Mouse (Mus musculus) brain, embryonic 18.5 days (tissue): ENCODE data around the gene Nlgn1.

ENCODE experiments used
- DNase-seq: peaks from one replicate; pipeline ENCODE4 v3.0.0-alpha.2; 2012; ENCODE audit warnings: low read depth, low spot score

Gene Nlgn1

DNA sequence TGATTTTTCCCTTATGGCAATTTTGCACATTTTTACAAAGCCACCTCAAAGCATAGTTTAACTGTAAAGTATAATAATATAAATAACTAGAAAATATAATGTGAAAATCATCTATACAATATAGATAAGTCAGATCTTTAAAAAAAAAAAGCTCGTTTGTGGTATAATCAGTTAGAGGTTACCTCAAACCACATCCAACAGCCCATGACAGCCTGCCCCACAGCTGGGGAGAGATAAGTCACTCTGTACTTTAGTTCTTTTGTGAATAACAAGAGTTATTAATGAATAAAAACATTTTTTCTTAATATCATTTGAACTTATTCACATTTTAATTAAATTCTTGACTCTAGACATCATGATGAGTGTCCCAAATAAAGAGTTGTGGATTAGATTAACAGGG is 130.8 kb downstream of the Nlgn1 start:
- no peak for DNase-seq

DNA sequence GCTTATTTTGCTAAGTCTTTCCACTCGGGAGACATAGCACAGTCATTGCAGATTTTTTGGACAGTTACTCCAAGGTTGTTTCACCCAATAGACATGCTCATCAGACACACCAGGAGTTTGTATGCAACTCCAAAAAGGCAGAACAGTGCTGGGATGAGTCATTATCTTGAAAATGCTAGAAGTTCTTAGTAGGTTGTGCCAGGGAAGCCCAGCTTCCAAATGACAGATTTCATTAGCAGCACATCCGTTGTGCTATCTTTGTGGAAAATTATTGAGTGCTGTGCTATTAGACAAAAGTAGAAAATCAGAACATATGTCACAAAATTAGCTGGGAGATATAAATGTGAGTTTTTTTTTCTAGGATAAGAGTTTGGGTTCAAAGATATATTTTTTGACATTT is 137.3 kb downstream of the Nlgn1 start:
- no peak for DNase-seq

DNA sequence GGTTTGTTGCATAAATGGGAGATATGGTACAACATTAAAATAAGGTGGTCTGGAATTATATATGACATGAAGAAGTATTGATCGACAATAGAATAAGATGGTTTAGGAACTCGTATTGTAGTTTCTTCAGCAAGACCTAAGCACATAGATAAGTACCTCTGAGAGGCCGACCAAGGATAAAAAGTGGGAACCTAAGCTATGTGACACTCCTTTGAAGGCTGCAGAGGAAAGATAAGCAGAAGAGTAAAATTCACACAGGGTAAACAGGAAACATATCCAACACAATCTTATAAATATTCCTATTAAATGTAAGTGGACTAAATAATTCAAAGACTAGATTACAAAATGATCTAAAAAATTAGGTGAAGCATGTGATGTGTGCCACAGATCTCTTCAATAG is 151.2 kb downstream of the Nlgn1 start:
- DNase-seq = no peak

DNA sequence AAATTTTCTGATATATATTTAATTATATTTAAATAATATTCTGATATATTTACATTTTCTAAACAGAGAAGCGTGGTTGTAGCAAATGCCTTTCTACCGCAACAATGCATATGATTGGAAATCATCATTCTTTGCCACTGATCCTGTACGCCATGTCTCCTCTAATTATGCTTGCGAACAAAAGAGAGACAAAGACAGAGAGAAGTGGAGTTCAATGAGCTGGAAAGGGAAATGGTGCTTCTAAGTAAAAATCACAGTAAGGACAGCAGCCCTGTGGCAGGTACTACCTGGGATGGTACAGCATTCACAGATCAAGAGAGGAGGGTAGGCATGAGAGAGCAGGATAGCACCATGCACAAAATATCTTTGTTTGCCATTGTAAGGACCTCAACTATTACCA is 156.9 kb downstream of the Nlgn1 start:
- no peak for DNase-seq

DNA sequence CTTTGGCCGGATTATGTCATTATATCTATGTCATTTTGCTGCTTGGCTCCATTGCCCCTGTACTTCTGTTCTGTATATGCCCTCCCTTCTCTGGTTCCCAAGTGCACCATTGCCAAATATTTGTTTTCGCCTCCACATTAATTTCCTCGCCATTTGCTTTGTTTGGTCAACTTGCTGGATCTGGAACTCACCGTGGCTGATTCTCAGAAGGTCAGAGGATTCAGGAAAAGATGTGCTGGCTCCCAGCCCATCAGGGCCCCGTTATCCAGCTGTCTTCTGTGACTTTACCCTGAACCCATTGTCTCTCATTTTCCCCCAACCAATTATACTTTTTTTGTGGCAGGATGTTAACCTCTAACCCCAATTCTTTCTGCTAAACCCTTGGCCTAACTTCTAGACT is 158.0 kb downstream of the Nlgn1 start:
- DNase-seq = no peak

DNA sequence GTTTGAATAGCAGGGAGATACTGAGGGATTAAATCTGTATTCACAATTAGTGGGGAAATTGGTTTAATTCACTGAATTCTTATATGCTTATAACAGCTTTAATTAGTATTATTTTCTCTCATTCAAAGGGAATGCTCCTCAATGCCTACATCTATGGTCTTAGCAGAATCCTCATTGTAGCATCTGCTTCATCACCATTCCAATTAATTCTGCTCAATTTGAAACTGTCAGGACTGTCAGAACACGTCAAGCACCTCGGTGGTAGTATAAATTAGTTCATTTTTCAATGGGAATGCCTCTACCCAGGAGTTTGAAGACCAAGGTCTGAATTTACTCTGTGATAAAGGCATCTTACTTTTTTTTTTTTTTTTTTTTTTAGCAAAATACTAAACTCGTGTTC is 158.6 kb downstream of the Nlgn1 start:
- DNase-seq = no peak

DNA sequence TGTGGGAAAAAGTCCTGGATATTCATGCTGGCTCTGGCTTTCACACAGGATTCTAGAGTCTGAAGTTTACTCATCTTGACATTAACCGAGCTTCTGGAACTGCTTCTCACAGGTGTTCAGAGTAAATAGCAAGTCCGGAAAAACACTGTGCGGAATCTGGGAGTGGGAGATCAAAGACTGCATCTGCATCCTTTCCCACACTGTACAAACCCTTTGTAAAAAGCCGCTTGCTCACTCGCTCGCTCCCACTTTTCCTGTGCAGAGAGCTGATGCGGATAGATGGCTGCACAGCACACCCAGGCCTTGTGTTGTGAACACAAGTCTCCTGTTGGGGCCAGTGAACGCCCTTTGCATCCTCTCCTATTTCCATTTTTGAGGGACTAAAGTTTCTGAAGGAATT is 165.5 kb downstream of the Nlgn1 start:
- DNase-seq = no peak

DNA sequence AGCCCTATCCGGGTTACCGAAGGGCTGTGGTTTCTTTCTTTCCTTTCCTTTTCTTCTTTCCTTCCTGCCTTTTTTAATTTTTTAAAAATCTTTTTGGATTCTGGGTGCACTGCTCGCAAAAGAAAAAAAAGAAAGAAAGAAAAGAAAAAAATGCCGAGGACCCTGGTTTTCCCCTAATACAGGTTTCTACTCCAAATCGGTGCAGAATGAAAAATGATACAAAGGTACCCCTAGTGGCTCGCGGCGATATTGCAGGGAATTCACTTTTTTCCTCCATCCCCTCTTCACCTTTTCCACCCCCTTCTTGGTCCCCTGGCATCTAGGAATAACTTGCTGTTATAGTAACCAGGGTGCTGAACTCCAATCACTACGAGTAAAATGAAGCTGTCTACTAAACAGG is 178.5 kb downstream of the Nlgn1 start:
- DNase-seq = peak; percentile 45

DNA sequence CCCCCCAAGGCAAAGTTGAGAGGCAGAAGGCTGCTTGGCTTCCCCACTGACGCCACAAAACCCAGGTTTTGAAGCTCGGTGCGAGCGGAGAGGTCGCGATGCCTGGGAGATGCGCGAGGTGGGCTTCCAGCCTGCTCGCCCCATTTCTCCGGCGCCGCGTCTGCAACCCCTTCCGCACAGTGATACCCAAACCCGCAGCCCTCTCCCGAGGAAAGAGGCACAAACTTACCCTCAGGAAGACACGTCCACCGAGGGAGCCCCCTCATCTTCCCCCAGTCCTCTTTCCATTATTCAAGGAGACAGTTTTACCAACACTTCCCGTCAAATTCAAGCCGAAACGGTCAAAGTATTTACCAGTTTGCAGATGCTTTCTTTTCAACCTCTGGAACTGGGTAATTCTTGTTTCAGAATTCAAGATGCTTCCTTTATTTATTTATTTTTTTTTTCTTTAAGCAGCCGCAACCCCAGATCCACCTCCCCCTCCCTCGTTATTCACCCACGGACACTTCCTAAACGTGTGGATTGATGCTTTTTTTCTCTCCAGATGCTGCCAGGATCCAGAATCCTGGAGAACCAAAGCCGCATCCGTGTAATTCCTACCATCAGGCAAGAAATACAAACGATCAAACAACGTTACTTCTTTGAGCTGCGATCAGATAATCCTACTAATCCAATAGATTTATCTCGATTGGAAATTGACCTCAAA is 179.1 kb downstream of the Nlgn1 start:
- peak; percentile 20 for DNase-seq

DNA sequence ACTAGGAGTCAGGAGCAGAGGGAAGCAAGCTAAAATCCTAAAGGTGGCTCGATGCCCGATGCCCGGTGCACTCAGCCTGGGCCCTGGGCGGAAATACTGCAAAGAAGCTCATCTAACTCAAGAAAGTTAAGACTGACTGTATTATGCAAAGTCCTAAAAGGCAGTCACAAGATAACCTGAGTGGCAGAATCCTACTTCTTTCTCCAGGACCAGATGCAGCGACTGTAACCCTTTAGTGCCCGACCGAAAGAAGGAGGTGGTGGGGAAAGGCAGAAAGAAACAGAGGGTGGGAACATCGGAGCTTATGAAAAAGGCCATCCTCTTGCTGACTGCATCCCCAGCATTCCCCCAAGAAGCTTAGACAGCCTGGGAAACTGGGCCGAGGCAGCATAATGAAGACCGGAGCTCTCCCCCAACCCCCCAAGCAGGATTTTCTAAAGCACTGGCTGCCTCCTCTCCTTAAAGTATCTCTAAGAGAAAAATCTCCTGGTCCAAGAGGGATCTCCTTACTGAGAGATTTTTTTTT is 179.7 kb downstream of the Nlgn1 start:
- peak; percentile 28 for DNase-seq

DNA sequence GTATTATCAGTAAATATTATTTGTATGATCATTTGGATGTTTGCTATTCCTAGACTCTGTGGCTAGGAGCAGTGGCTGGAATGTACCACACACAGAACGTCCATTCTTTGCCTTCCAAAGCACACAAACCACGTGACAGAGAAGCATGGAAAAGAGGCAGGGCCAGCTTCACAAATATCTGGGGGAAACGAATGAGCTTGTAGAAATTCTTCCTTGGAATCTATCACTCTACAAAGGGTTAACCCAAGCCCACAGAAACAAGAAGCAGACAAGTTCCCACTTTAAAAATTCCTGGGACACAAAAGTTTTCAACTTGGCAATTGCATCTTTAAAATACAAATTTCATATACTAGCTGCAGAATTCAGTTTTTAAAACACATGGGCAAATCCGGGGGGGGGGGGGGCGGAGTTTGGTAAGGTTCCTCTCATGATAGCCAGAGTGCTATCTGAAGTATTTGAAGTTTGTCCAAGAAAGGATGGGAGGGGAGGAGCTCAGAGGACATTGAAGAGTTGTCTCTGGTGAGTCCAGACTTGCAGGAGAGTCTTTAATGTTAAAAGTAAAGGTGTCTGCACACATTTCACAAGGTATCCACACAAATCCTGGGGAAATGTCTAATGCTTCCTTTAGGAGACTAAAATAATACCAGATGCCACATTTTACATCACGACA is 180.8 kb downstream of the Nlgn1 start:
- no peak for DNase-seq

DNA sequence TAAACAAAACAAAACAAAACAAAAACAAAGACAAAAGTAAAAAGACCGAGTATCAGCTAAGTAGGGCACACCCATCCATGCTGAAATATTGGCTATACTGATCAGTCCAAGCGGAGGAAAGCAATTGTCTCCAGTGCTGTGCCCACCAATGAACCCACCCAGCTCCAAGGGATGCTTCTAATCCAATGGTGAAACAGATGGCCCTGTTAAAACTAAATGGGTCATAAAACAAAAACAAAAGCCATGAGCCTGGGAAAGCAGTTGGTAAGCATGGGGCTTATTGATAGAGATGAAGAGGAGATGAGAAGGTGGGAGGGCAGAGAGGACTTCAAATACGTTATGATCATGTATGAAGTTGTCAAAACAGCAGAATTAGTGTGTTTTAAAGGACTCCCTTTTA is 186.1 kb downstream of the Nlgn1 start:
- DNase-seq = no peak

DNA sequence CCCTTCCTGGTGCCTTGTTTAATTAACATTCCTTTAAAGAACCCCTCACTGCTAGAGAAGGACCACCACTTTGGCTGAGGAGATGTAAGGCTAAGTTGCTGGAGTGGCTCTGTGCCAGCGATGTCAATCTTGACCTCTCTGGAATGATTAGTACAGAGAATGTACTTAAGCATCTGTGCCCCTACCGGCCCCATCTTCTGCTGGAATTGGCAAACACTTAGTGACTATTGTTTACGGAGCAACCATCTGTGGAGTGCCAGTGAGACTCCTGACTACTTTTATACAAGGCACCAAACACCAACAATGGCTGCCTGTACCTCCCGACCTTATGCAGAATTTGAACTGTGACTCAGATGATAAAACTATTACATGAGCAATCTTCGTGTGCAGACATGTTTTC is 186.8 kb downstream of the Nlgn1 start:
- DNase-seq = no peak

DNA sequence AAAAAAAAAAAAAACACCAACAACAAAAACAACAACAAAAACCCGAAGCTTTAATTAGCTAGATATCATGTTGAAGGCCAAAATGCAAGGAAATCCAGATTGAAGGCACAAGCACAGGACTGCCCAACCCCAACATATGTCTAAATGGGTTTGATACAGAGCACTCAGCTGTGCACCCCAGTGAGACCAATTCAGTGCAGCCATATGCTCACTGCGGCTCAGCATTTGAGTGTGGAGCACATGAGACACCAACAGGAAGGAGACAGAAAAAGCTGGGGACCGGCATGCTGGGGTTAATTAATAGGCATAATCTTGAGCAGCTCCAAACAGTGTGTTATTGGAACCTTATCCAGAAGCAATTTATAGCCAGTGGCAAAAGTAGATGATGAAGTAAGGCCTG is 190.7 kb downstream of the Nlgn1 start:
- DNase-seq = no peak

DNA sequence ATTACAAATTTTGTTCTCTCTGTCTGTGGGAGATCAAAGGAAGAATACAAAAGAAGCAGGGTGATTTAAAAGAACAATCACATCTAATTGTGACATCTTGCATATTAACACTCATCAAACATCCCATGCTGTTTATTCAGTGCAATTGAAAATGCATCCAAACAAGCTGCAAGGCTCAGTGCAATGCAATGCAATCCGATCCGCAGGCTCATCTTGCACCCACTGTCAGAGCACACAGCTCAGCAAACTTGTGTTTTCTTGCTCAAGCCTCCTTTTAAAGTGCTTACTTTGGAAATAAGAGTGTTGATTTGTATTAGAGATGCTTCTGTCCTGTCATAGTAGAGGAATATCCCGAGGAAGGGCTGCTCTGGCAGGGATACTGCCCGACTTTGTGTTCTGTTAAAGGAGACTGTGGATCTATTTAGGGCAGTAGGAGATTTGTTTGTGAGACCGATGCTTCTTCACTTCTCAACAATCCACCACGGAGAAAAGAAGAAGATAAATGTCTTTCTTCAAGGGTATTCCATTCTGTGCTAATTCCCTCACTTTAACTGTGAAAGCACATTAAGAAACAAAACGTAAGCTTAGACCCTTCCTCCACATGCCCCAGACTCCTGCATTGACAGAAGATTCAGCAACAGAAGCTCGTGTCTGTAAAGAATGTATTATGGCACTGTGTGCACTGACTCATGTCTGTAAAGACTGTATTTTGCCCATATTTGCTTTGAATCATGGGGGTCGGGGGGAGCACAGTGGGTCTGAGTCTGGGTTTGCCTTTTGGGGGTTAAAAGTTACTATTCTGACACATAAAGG is 197.2 kb downstream of the Nlgn1 start:
- DNase-seq = no peak

DNA sequence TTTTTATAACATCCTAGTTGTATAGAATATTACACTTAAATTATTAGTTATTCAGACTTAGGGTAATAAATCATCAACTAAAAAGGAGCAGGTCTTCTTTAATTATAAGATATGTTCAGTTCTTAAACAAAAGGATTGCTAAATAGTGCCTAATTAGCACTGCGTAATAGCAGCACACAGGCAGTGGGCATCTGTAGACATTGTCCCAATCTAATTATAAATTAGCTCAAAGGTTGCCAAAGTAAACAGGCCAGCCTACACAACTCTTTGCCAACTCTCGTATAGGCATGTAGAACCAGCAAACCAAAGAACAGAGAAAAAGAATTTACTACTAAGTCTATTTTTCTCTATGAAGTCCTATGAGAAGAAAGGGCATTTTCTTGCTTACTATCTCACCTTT is 201.3 kb downstream of the Nlgn1 start:
- no peak for DNase-seq

DNA sequence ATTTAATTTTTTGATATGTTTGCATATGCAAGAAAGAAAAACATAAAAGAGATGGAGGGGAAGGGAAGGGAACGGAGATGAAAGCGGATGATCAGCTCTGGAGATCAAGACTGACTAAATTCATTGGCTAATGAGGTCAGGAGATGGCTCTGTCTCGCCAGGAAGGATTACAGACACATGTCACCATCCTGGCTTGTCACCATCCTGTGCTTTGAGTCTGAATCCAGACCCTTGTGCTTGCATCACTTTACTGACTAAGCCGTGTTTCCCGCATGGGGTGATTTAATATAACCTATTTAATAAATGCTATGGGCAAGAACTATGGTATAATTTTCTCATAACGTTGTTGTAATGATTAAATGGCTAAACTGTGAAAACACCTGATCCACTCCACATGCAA is 202.8 kb downstream of the Nlgn1 start:
- DNase-seq = no peak

DNA sequence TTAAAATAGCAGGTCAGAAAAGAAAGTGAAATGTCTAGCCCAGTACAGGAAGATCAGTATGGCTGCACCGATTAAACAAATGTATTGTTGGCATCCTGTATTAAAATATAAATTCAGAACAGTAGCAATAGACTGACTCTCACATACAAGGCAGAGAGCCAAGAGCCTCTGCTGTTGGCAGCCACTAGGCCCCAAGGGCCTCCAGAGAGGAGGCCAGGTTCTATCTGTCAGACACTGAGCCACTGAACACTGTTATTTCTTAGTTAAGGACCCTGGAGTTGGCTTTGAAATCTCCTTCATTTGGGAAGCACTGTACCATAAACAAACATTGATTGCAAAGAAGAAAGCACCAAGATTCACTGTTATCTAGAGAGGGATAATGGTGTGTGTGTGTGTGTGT is 215.2 kb downstream of the Nlgn1 start:
- no peak for DNase-seq

DNA sequence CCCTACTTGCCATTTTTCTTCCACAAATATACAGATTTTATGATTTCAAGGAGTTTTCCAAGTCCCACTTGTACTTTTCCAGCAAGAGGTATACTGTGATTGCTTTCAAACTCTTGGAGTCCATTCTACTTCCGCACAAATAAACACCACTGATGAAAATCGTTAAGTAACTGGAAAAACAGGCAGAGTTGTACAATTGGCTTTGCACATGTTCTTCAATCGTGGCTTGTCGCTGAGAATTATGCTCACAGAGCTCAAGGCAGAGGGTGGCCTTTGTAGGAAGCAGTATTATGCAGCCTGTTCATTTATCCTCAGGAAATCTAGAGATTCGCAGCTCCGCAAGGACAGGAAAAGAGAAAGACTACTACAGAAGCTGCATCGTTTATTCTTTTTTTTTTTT is 225.9 kb downstream of the Nlgn1 start:
- no peak for DNase-seq

DNA sequence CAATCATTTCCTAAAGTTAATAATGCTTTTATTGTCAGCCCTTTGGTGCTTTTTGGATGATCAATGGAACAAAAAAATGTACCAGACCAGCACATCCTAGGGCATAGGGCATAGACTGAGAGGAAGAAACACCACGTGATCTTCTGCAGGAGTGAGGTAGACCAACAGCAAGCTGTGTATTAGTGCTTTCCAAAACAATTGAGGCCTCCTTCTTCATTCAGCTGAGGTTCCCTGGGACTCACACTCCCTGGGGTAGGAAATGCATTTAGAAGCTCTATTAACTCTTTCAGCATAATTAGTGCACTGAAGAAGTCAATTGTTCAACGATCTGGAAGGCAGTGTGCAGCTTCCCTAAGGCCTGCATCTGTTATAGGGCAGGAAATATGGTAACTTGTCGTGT is 226.7 kb downstream of the Nlgn1 start:
- DNase-seq = no peak

DNA sequence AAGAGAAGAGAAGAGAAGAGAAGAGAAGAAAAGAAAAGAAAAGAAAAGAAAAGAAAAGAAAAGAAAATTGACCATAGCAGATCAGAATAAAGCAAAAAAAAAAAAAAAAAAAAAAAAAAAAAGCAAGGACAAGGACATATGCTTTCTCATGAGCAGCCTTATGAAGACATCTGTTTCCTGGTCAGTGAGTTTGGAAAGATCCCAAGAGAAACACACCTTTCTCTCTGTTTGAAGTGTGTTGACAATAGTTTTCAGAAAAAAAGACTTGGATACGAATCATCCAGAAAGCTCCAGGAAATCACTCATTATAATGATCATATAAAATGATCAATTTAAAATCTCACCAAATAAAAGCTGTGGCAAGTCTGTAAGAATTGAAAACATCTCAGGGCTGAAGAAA is 230.0 kb downstream of the Nlgn1 start:
- no peak for DNase-seq

DNA sequence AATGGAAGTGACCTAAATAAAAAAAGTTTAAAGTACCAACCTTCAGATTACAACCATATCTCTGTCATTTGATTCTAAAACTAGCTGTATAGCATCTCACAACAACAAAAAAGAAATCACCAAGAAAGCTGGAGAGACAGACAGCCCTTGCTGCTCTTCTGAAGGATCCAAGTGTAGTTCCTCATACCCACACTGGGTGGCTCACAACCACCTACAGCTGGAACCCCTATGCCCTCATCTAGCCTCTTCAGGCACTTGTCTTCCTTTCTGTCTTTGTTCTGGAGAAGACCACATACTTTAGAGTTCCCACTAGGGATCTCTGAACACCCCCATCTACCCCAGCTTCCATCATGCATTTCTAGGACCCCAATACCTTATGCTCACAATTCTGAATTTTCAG is 236.7 kb downstream of the Nlgn1 start:
- DNase-seq = no peak

DNA sequence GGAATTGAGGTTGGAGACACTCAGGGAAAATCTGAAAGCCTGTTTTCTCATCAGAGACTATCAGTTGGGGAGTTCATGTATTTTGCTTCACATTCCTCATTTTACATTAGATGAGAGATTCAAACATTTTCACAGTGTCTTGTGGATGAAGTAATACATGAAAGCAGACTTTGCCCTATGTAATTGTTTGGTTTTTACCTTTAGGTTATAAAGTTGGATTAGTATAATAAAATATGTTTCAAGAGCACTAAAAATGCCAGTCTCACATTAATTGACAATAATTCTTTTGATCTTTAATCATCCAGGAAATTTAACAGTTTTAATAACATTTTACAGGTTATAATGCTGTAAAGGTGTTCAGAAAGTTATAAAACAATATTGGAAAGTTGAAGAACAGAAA is 262.9 kb downstream of the Nlgn1 start:
- DNase-seq = no peak
